Mouse (Mus musculus) forebrain, postnatal 0 days (tissue): ENCODE data around the gene Trp53bp1. TPM values are rescaled to one million over a fixed set of nuclear protein-coding genes. Genes with fewer than 3 reads are reported as not detected.

Experiments
- ATAC-seq: fragments of 200-750 bp; cut with Nextera tagmentation; 2 replicates; pipeline ENCODE4 v1.8.0; 2017; ENCODE audit warnings: mild to moderate bottlenecking, moderate library complexity
- DNase-seq: peaks from one replicate; pipeline ENCODE4 v3.0.0-alpha.2; 2015
- H3K27ac ChIP-seq: fragments of 300-500 bp; sonication (generic); 2 replicates; pipeline ENCODE4 v1.5.1; 2014; ENCODE audit warnings: low read depth, mild to moderate bottlenecking, antibody characterized with exemption, low read length, moderate library complexity, mixed read lengths
- H3K27me3 ChIP-seq: fragments of 300-500 bp; sonication (generic); 2 replicates; pipeline ENCODE4 v1.6.1; 2014; ENCODE audit warnings: mild to moderate bottlenecking, low read length, mixed read lengths; ENCODE audit not compliant: insufficient read depth
- H3K36me3 ChIP-seq: fragments of 300-500 bp; sonication (generic); 2 replicates; pipeline ENCODE4 v1.6.1; 2014; ENCODE audit warnings: mild to moderate bottlenecking, moderate library complexity; ENCODE audit not compliant: insufficient read depth
- H3K4me1 ChIP-seq: fragments of 300-500 bp; sonication (generic); 2 replicates; pipeline ENCODE4 v1.6.1; 2014; ENCODE audit warnings: antibody characterized with exemption; ENCODE audit not compliant: insufficient read depth
- H3K4me2 ChIP-seq: fragments of 300-500 bp; sonication (generic); 2 replicates; pipeline ENCODE4 v1.6.1; 2014; ENCODE audit warnings: low read depth, mild to moderate bottlenecking, moderate library complexity
- H3K4me3 ChIP-seq: fragments of 300-500 bp; sonication (generic); 2 replicates; pipeline ENCODE4 v1.5.1; 2014; ENCODE audit warnings: low read depth, low read length, mixed read lengths
- H3K9ac ChIP-seq: fragments of 300-500 bp; sonication (generic); 2 replicates; pipeline ENCODE4 v1.6.1; 2014; ENCODE audit warnings: mild to moderate bottlenecking
- H3K9me3 ChIP-seq: fragments of 300-500 bp; sonication (generic); 2 replicates; pipeline ENCODE4 v1.6.1; 2016; ENCODE audit warnings: low read length
- CTCF ChIP-seq: sonication (generic); IDR thresholded peaks from 2 replicates; pipeline ENCODE4 v1.5.1; 2016; ENCODE audit warnings: antibody characterized with exemption, control low read depth, low read depth
- WGBS: fragments of 180-500 bp; shearing (Covaris S2); extraction: QIAGEN DNeasy Blood & Tissue Kit; methylation state at CpG from one replicate; pipeline ENCODE4 v1.1.7; 2014; 5-methylcytosine and 5-hydroxymethylcytosine counted together
- polyA plus RNA-seq: library from polyadenylated mRNA; unstranded; fragments of >200 nt; fragmentation: Nextera tagmentation; extraction: Ambion mirVana; gene quantifications from 2 replicates; pipeline ENCODE4 v1.2.1, GENCODE M21; 2015
- total RNA-seq: library from RNA; depleted of rRNA; stranded (reverse); fragments of >200 nt; gene quantifications from 2 replicates; pipeline ENCODE4 v1.2.3, GENCODE M21; 2014; rRNA removed

Trp53bp1 gene
- total and polyA plus RNA-seq, 2 experiments from 2014 or later, result 80.9 to 183 TPM

DNA sequence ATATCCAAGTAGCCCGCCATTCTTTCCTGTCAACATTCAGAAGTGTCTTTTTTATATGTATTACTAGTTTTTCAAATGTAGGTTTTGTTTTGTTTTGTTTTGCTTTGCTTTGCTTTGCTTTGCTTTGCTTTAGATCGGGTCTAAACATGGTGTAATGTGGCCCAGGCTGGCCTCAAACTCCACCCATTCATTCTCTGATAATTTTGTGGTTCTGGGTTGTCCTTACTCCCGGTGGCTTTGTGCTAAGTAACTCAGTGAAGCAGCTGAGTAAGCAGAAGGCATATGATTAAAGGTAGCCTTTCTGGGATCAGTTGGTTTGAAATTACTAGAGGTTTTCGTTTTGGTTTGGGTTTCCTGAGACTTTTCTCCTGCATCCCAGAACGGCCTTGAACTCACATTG, 121.5 kb downstream of the Trp53bp1 start:
- H3K9ac ChIP-seq, result no peak overlapping the region
- H3K36me3 ChIP-seq, result peaks cover 33% of the 10 kb centered on the region
- no peak for DNase-seq
- no peak for TF ChIP-seq CTCF
- no peak overlapping the region for H3K4me3 ChIP-seq
- no peak overlapping the region for H3K27ac ChIP-seq
- WGBS, result 88% methylated on average over 5 of the region's 5 CpGs
- H3K9me3 ChIP-seq, result no peaks in the 10 kb centered on the region
- no peak for ATAC-seq
- H3K27me3 ChIP-seq, result no peaks in the 10 kb centered on the region
- no peaks in the 10 kb centered on the region for H3K4me1 ChIP-seq
- no peak overlapping the region for H3K4me2 ChIP-seq

Other genes with a start within 250 kb of the Trp53bp1 start
- 0.46 TPM in 1 of 2 replicates, not detected in the other for gene Epb42, start 234.3 kb downstream of the Trp53bp1 start, total RNA-seq
- gene Epb42, start 234.3 kb downstream of the Trp53bp1 start, polyA plus RNA-seq, result 0.06 TPM in 1 of 2 replicates, not detected in the other
- gene Tgm5, start 185.6 kb downstream of the Trp53bp1 start, total RNA-seq, result not detected in 2 replicates
- gene Tgm5, start 185.6 kb downstream of the Trp53bp1 start, polyA plus RNA-seq, result 0.07 TPM in 1 of 2 replicates, not detected in the other
- gene Tgm7, start 161.6 kb downstream of the Trp53bp1 start, total RNA-seq, result not detected in 2 replicates
- not detected in 2 replicates for gene Tgm7, start 161.6 kb downstream of the Trp53bp1 start, polyA plus RNA-seq
- gene Adal, start 131.0 kb downstream of the Trp53bp1 start, total RNA-seq, result 21.8 and 24.2 TPM in 2 replicates
- gene Adal, start 131.0 kb downstream of the Trp53bp1 start, polyA plus RNA-seq, result 19.4 and 23.4 TPM in 2 replicates
- 8.6 and 12.0 TPM in 2 replicates for gene Lcmt2, start 130.8 kb downstream of the Trp53bp1 start, total RNA-seq
- 13.2 and 16.3 TPM in 2 replicates for gene Lcmt2, start 130.8 kb downstream of the Trp53bp1 start, polyA plus RNA-seq
- gene Tubgcp4, start 100.8 kb downstream of the Trp53bp1 start, total RNA-seq, result 26.1 and 29.7 TPM in 2 replicates
- gene Tubgcp4, start 100.8 kb downstream of the Trp53bp1 start, polyA plus RNA-seq, result 12.4 and 18.5 TPM in 2 replicates
- gene Zscan29, start 100.3 kb downstream of the Trp53bp1 start, total RNA-seq, result 7.4 and 8.0 TPM in 2 replicates
- gene Zscan29, start 100.3 kb downstream of the Trp53bp1 start, polyA plus RNA-seq, result 3.5 and 4.9 TPM in 2 replicates
- 75.6 and 76.0 TPM in 2 replicates for gene Map1a, start 18.2 kb upstream of the Trp53bp1 start, total RNA-seq
- gene Map1a, start 18.2 kb upstream of the Trp53bp1 start, polyA plus RNA-seq, result 18.1 and 27.4 TPM in 2 replicates
- gene Ppip5k1, start 84.0 kb upstream of the Trp53bp1 start, total RNA-seq, result 11.1 and 12.4 TPM in 2 replicates
- gene Ppip5k1, start 84.0 kb upstream of the Trp53bp1 start, polyA plus RNA-seq, result 10.9 and 13.6 TPM in 2 replicates
- gene Ckmt1, start 86.3 kb upstream of the Trp53bp1 start, total RNA-seq, result 73.2 and 77.4 TPM in 2 replicates
- 69.3 and 80.6 TPM in 2 replicates for gene Ckmt1, start 86.3 kb upstream of the Trp53bp1 start, polyA plus RNA-seq
- gene Strc, start 115.8 kb upstream of the Trp53bp1 start, total RNA-seq, result not detected in 2 replicates
- not detected in 2 replicates for gene Strc, start 115.8 kb upstream of the Trp53bp1 start, polyA plus RNA-seq
- gene Pdia3, start 142.4 kb upstream of the Trp53bp1 start, total RNA-seq, result 63.4 and 69.9 TPM in 2 replicates
- gene Pdia3, start 142.4 kb upstream of the Trp53bp1 start, polyA plus RNA-seq, result 215 and 267 TPM in 2 replicates
- gene Catsper2, start 142.4 kb upstream of the Trp53bp1 start, total RNA-seq, result 4.9 and 7.2 TPM in 2 replicates
- 2.4 and 3.3 TPM in 2 replicates for gene Catsper2, start 142.4 kb upstream of the Trp53bp1 start, polyA plus RNA-seq
- gene Ell3, start 172.9 kb upstream of the Trp53bp1 start, total RNA-seq, result 0.23 TPM in 1 of 2 replicates, not detected in the other
- 1.2 and 1.4 TPM in 2 replicates for gene Ell3, start 172.9 kb upstream of the Trp53bp1 start, polyA plus RNA-seq
- gene Serf2, start 177.8 kb upstream of the Trp53bp1 start, total RNA-seq, result 323 and 378 TPM in 2 replicates
- 303 and 370 TPM in 2 replicates for gene Serf2, start 177.8 kb upstream of the Trp53bp1 start, polyA plus RNA-seq
- gene Hypk, start 181.9 kb upstream of the Trp53bp1 start, total RNA-seq, result 16.8 and 22.0 TPM in 2 replicates
- 114 and 121 TPM in 2 replicates for gene Hypk, start 181.9 kb upstream of the Trp53bp1 start, polyA plus RNA-seq
- gene Serinc4, start 185.4 kb upstream of the Trp53bp1 start, total RNA-seq, result 3.1 and 6.2 TPM in 2 replicates
- gene Serinc4, start 185.4 kb upstream of the Trp53bp1 start, polyA plus RNA-seq, result 1.2 and 1.8 TPM in 2 replicates
- gene Mfap1b, start 202.7 kb upstream of the Trp53bp1 start, total RNA-seq, result 34.5 and 36.4 TPM in 2 replicates
- gene Mfap1b, start 202.7 kb upstream of the Trp53bp1 start, polyA plus RNA-seq, result 44.6 and 58.4 TPM in 2 replicates
- gene Mfap1a, start 235.3 kb upstream of the Trp53bp1 start, total RNA-seq, result 16.1 and 25.7 TPM in 2 replicates
- 12.8 and 20.4 TPM in 2 replicates for gene Mfap1a, start 235.3 kb upstream of the Trp53bp1 start, polyA plus RNA-seq
- 4.7 and 5.1 TPM in 2 replicates for gene Wdr76, start 235.3 kb upstream of the Trp53bp1 start, total RNA-seq
- gene Wdr76, start 235.3 kb upstream of the Trp53bp1 start, polyA plus RNA-seq, result 0.88 and 1.5 TPM in 2 replicates